Mouse (Mus musculus): ENCODE measurements around the gene Zfhx3.

DNA sequence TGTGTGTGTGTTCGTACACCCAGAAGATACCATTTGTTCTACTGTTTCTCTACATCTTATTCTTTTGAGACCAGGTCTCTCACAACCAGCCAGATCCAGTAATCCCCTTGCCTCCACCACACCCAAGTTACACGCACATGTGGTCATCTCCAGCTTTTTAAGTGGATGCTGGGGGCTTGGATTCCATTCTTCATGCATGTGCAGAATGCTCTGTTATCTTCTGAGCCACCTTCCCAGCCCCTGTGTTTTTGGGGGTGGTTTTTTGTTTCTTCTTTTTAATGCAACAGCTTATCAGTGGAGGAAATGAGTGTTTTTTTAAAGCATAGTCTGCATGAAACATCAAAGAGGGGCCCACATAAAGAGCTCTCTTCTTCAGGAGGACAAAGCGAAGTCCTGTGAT is 639.8 kb downstream of the Zfhx3 start:
- no peak for TF ChIP-seq CTCF (IDR thresholded peaks at IDR 0.05; ENCODE audit: low read depth, low read length)
- TF ChIP-seq POLR2A (IDR thresholded peaks at IDR 0.05; ENCODE audit: insufficient read depth, low read length) = no peak
- TF ChIP-seq EP300 (IDR thresholded peaks at IDR 0.05; ENCODE audit: insufficient read depth, low read depth, low read length) = no peak
